Mouse (Mus musculus) thymus, adult 2 months (tissue): ENCODE results near the gene Faap100. TPM values are rescaled to one million over a fixed set of nuclear protein-coding genes. Genes with fewer than 3 reads are reported as not detected.

Experiments
- DNase-seq: peaks from one replicate; pipeline ENCODE4 v3.0.0; 2021
- H3K27ac ChIP-seq: fragments of 200-500 bp; 2 replicates; pipeline ENCODE4 v1.5.1; 2012; ENCODE audit warnings: low read length, control low read depth; ENCODE audit not compliant: control insufficient read depth, insufficient read depth
- H3K27me3 ChIP-seq: fragments of 200-500 bp; 2 replicates; pipeline ENCODE4 v1.6.1; 2012; ENCODE audit warnings: mild to moderate bottlenecking, low read length, moderate library complexity, mixed read lengths; ENCODE audit not compliant: control insufficient read depth, insufficient read depth
- H3K36me3 ChIP-seq: fragments of 200-500 bp; 2 replicates; pipeline ENCODE4 v1.6.1; 2012; ENCODE audit warnings: mild to moderate bottlenecking, low read length, moderate library complexity; ENCODE audit not compliant: control insufficient read depth, insufficient read depth
- H3K4me1 ChIP-seq: fragments of 200-500 bp; replicated peaks from 2 replicates; pipeline ENCODE4 v1.6.1; 2012; ENCODE audit warnings: low read length; ENCODE audit not compliant: control insufficient read depth, insufficient read depth
- H3K4me3 ChIP-seq: fragments of 200-500 bp; 2 replicates; pipeline ENCODE4 v1.5.1; 2012; ENCODE audit warnings: mild to moderate bottlenecking, low read length, control low read depth, moderate library complexity; ENCODE audit not compliant: control insufficient read depth, insufficient read depth
- CTCF ChIP-seq: fragments of 200-500 bp; IDR thresholded peaks from 2 replicates; pipeline ENCODE4 v1.5.1; 2012; ENCODE audit warnings: mild to moderate bottlenecking, control low read depth, low read length, moderate library complexity, borderline replicate concordance; ENCODE audit not compliant: control insufficient read depth, poor library complexity, insufficient read depth; ENCODE audit errors: extremely low read depth
- POLR2A ChIP-seq: fragments of 200-500 bp; IDR thresholded peaks from 2 replicates; pipeline ENCODE4 v1.6.1; 2012; ENCODE audit warnings: mild to moderate bottlenecking, low read length, control low read depth, moderate library complexity; ENCODE audit not compliant: control insufficient read depth, poor library complexity, insufficient read depth; ENCODE audit errors: extremely low read depth
- WGBS: fragments of 180-500 bp; shearing (Covaris S2); methylation state at CpG from one replicate; pipeline ENCODE4 v1.1.7; 2018; 5-methylcytosine and 5-hydroxymethylcytosine counted together
- polyA plus RNA-seq: library from polyadenylated mRNA; depleted of rRNA; stranded (reverse); fragments of >200 nt; gene quantifications from 2 replicates; pipeline ENCODE4 v1.2.3, GENCODE M21; 2012

The Faap100 gene
- polyA plus RNA-seq, 1 experiment, result 64.4 TPM

DNA sequence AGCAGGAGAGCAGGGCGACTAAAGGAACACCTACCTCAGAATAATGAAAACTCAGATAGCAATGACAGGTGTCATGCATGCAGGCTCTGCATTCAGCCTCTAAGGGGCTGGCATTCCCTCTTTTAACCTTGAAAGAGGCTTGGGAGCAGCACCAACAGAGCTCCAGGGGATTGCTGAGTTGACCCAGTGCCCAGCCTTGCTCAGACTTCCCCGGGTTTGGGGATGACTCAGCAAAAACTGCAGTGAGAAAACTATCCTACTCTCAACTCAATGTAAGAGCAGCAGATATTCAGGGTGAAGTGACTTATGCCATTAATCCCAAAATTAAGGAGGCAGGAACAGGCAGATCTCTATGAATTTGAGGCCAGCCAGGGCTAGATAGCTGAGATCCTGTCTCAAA lies 8.6 kb upstream of the Faap100 start:
- WGBS, result 53% methylated on average over 2 of the region's 2 CpGs
- no peak overlapping the region for H3K4me3 ChIP-seq
- DNase-seq, result no peak
- H3K36me3 ChIP-seq, result peaks cover 36% of the 10 kb centered on the region
- TF ChIP-seq CTCF (no peak), POLR2A (no peak)
- no peak overlapping the region for H3K27ac ChIP-seq
- no peaks in the 10 kb centered on the region for H3K27me3 ChIP-seq
- no peaks in the 10 kb centered on the region for H3K4me1 ChIP-seq

DNA sequence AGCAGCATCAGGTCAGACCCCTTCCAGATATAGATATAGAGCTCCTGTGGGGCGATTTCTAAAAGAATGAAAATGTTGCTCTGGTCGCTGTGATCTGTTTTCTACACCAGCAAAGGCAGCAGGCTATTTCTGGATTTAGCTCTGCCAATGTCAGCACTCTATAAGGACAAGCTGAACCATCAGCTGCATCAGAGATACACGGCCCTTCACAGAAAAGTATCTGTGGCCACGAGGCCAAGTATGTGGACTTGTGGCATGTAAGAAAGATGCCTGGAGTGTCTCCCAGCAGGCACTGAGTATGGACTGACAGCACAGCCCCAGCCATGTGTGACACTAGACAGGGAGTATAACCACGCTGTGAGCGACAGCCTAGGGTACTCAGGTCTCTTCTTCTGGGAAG lies 8.1 kb upstream of the Faap100 start:
- no peak for TF ChIP-seq POLR2A
- no peak for TF ChIP-seq CTCF
- over 99% methylated on average over 6 of the region's 6 CpGs for WGBS
- H3K36me3 ChIP-seq, result peaks cover 39% of the 10 kb centered on the region
- no peak overlapping the region for H3K4me3 ChIP-seq
- no peaks in the 10 kb centered on the region for H3K27me3 ChIP-seq
- no peaks in the 10 kb centered on the region for H3K4me1 ChIP-seq
- DNase-seq, result no peak
- H3K27ac ChIP-seq, result no peak overlapping the region

DNA sequence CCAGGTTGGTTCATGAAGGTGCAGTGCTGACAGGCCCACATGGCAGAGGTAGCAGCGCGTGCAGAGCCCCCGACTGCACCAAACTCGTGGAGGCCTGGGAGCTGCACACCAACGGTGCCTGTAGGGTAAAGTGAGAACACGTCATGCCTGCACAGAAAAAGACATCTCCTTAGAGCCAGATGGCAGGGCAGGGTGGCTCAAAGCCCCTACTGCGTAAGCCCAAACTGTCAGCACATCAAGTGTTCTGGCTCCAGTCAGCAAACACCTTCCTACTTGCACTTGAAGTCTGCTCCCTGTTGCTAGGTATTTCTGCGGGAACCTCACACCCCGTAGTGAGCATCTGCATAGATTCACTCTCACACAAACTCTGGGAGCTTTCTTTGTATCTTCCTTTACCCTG lies 3.9 kb upstream of the Faap100 start:
- H3K4me3 ChIP-seq, result no peak overlapping the region
- H3K27me3 ChIP-seq, result no peaks in the 10 kb centered on the region
- peaks cover 31% of the 10 kb centered on the region for H3K36me3 ChIP-seq
- no peak for TF ChIP-seq POLR2A
- no peak overlapping the region for H3K27ac ChIP-seq
- WGBS, result 94% methylated on average over 9 of the region's 9 CpGs
- no peak for DNase-seq
- H3K4me1 ChIP-seq, result peaks cover 7% of the 10 kb centered on the region

DNA sequence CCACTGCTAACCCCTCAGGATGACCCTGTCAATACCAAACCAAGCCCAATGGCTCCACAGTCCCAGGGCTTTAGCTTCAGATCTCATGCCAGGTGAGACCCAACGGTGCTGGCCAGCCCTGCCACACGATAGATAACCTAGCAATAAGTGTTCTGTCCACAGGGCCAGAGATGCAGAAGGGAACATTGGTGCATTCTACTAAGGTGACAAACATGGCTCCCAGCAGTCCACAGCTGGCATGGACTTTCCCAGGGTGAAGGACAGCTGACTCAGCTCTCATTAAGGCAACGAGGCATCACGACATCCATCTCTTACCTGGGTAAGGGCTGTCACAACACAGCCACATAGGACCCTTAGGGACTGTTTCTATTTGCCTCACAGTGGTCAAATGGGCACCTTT lies 2.6 kb upstream of the Faap100 start:
- DNase-seq, result no peak
- peaks cover 10% of the 10 kb centered on the region for H3K4me1 ChIP-seq
- H3K4me3 ChIP-seq, result no peak overlapping the region
- TF ChIP-seq CTCF (no peak), POLR2A (no peak)
- H3K27ac ChIP-seq, result no peak overlapping the region
- H3K27me3 ChIP-seq, result no peaks in the 10 kb centered on the region
- 98% methylated on average over 4 of the region's 4 CpGs for WGBS
- peaks cover 31% of the 10 kb centered on the region for H3K36me3 ChIP-seq

DNA sequence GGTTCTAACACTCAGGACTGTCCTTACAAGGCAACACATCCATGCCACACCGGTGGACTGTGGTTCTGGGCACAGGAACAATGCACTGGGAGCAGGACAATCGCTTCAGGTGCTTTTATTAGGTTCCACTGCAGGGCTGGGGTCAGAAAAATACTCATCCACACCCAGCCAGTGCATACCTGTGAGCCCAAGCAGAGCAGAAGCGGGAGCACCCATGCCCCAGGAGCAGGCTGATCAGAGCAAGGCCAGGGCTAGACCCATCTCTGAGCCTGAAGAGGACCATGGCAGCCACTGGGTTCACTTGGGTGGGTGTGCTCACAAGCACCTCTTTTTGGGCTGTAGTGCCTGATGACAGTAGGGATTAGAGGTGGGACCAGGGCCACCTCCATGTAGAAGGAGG lies 1.7 kb upstream of the Faap100 start:
- peaks cover 26% of the 10 kb centered on the region for H3K36me3 ChIP-seq
- no peak overlapping the region for H3K4me3 ChIP-seq
- H3K27ac ChIP-seq, result no peak overlapping the region
- no peak for DNase-seq
- 96% methylated on average over 3 of the region's 3 CpGs for WGBS
- TF ChIP-seq CTCF (no peak), POLR2A (no peak)
- peaks cover 10% of the 10 kb centered on the region for H3K4me1 ChIP-seq
- no peaks in the 10 kb centered on the region for H3K27me3 ChIP-seq

DNA sequence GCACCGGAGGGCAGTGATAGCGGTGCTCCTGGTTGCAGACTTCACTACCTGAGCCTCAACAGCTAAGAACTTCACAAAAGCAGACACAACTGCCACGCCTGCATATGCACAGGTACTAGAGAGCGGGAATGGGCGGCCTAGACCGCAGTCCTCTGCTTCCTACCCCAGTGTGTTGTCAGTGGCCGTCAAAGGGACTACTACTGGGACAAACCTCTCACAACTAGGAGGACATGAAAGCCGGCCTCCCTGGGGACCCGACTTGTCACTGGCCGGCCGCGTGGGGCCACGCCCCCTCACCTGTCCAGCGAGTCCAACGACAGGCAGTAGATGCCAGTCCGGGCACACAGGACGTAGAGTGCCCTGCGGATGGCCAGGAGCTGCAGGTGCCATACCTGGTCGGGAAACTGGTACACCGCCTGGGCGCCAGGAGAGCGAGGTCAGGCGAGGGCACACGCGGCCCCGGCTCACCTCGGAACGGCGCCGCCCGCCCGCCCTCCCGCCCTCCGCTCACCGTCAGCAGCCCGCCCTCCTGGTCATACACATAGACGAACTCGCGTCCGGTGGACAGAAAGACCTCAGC lies 443 bp downstream of the Faap100 start:
- Histone ChIP-seq H3K4me3 (peak overlapping the region; percentile 62), H3K4me1 (peaks cover 10% of the 10 kb centered on the region), H3K36me3 (peaks cover 16% of the 10 kb centered on the region), H3K27ac (no peak overlapping the region), H3K27me3 (no peaks in the 10 kb centered on the region)
- TF ChIP-seq POLR2A, result no peak
- DNase-seq, result no peak
- 2% methylated on average over 40 of the region's 40 CpGs for WGBS

DNA sequence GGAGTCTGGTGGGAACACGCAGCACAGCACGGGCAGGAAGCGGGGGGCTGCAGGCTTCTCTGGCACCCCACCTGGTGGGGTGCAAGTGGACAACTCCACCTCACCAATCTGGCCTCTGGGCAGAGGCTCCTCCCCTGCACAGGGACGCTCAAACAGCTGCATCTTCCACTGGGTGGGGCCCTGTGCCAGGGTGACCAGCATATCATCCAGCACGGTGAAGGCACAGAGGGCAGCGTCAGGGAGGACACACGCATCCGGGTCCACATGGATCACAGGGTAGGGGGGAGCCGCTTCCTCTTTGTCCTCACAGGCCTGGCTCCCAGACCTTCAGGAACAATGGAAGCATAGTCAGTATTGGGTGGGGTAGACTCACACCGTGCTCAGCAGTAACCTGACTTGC lies 1.2 kb downstream of the Faap100 start:
- WGBS, result 82% methylated on average over 10 of the region's 10 CpGs
- Histone ChIP-seq H3K27me3 (no peaks in the 10 kb centered on the region), H3K36me3 (peaks cover 8% of the 10 kb centered on the region; the same call in 1 of the 2 replicates), H3K4me1 (peaks cover 10% of the 10 kb centered on the region), H3K4me3 (no peak overlapping the region), H3K27ac (no peak overlapping the region)
- DNase-seq, result no peak
- TF ChIP-seq POLR2A (no peak), CTCF (no peak)
